Mouse (Mus musculus): Measurements from ENCODE around the gene Pgpep1l. TPM values are rescaled to one million over a fixed set of nuclear protein-coding genes. Genes with fewer than 3 reads are reported as not detected.

The Pgpep1l gene
- polyA plus RNA-seq, 1 experiment from 2014 or later = not detected

GRCm38 (mm10) chr7:68199609-68200008 lies 64.4 kb downstream of the Pgpep1l start:
- WGBS = 98% methylated on average over 7 of the region's 7 CpGs
- peaks cover 14% of the 10 kb centered on the region for H3K36me3 ChIP-seq (ENCODE audit: control insufficient read depth, insufficient read depth, low read length)
- no peaks in the 10 kb centered on the region for H3K27me3 ChIP-seq (ENCODE audit: control insufficient read depth, insufficient read depth, low read depth, low read length)
- H3K9ac ChIP-seq (ENCODE audit: low read depth, low read length) = no peak overlapping the region
- H3K27ac ChIP-seq (ENCODE audit: low read length) = no peak overlapping the region
- ATAC-seq = no peak
- H3K4me3 ChIP-seq (ENCODE audit: low read depth, low read length) = no peak overlapping the region
- no peaks in the 10 kb centered on the region for H3K9me3 ChIP-seq (replicated peaks; ENCODE audit: control insufficient read depth, low read length, poor library complexity, severe bottlenecking)
- no peaks in the 10 kb centered on the region for H3K4me1 ChIP-seq (ENCODE audit: control insufficient read depth, insufficient read depth, low read length)
- H3K4me2 ChIP-seq (ENCODE audit: low read length) = no peak overlapping the region

DNA sequence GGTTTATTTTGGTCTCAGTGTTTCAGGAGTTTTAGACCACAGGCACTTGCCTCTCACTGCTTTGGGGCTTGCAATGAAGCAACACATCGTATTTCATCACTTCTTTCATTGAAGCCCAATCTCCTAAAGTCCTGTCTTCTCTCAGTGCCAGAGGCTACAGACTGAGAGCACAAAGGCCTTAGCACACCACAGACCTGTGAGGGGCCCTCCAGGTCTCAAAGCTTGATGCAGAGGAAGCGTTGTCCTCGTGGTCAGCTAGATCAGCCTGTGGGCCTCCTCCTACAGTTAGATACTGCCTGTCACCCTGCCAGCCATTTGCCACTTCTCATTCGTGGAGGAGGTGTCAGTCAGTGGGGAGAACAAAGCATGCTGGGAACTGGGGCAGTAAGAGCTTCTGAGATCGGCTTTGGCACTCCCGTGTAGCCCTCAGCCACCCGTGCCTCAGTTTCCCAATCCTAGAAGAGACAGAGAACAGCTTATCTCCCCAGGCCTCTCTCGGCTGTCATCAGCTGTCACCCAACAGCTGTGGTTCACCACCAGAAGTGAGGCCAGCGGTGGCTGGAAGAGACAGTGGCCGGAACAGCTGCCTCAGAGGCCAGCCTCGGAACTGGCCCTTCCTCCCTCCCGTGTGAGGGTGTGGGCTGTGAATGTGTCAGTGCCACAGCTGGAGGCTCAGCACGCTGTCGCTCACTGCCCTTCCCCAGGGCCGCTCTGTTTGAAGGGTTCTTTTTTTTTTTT lies 69.9 kb downstream of the Pgpep1l start:
- no peak overlapping the region for H3K27ac ChIP-seq (ENCODE audit: low read length)
- ATAC-seq = no peak

DNA sequence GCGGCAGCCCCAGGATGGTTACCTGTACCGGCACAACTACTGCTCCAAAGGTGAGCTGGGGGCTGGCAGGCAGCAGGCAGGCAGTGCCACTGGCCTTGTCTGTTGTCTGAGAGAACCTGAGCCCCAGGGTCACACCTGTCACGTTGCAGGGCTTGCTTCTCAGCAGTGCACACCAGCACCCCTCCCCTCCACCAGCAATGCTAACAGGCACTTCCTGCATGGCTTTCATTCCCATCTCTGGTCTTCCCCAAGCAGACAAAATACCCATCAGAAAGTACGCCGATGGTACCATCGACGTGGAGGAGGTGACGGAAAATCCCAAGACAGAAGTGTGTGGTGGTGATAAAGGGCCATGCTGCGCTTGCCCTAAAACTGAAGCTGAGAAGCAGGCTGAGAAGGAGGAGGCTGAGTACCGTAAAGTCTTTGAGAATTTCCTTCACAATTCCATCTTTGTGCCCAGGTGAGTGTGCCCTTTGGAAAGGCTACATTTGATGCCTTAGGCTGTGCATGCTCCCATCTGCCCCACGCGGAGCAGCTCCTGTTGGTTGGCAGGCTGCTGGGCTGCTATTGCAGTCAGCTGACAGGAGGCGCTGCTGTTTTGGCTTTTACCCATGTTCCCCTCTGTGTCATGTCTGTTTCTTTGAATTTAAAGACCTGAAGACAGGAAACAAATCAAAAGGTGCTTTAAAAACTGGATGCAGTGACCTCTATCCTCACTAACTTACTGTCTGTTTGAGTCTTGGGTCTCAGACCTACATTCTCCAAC lies 74.2 kb downstream of the Pgpep1l start:
- ATAC-seq = no peak

More for the DNA sequence above, 69.9 kb downstream of the Pgpep1l start:
- Histone ChIP-seq H3K4me3 (ENCODE audit: low read depth, low read length) (no peak overlapping the region), H3K27me3 (ENCODE audit: control insufficient read depth, insufficient read depth, low read depth, low read length) (no peaks in the 10 kb centered on the region), H3K36me3 (ENCODE audit: control insufficient read depth, insufficient read depth, low read length) (peaks cover 37% of the 10 kb centered on the region), H3K4me1 (ENCODE audit: control insufficient read depth, insufficient read depth, low read length) (no peaks in the 10 kb centered on the region), H3K4me2 (ENCODE audit: low read length) (no peak overlapping the region), H3K9ac (ENCODE audit: low read depth, low read length) (no peak overlapping the region), H3K9me3 (replicated peaks; ENCODE audit: control insufficient read depth, low read length, poor library complexity, severe bottlenecking) (no peaks in the 10 kb centered on the region)
- 89% methylated on average over 15 of the region's 15 CpGs for whole genome bisulfite sequencing

DNA sequence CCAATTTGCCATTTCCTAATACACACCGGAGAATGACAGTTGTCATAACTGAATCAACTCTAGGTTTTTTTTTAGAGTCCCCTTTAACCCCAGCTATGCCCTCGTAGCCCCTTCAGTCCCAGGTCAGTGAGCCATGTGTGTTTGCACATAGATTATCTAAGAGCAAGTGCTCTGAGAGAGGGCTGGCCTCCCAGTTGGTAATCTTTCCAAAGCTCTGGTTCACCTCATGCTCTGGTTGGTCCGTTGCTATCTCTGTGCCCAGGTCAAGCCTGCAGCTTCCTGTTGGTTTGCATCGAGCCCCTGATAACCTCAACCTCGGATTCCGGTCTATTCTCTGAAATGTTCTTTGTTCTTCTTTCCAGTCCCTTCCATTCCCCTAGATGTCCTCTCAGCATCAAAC lies 74.8 kb downstream of the Pgpep1l start:
- Histone ChIP-seq H3K9ac (ENCODE audit: low read depth, low read length) (no peak overlapping the region), H3K4me2 (ENCODE audit: low read length) (no peak overlapping the region), H3K27ac (ENCODE audit: low read length) (no peak overlapping the region), H3K4me3 (ENCODE audit: low read depth, low read length) (no peak overlapping the region), H3K9me3 (replicated peaks; ENCODE audit: control insufficient read depth, low read length, poor library complexity, severe bottlenecking) (no peaks in the 10 kb centered on the region), H3K36me3 (ENCODE audit: control insufficient read depth, insufficient read depth, low read length) (peaks cover 40% of the 10 kb centered on the region), H3K4me1 (ENCODE audit: control insufficient read depth, insufficient read depth, low read length) (no peaks in the 10 kb centered on the region), H3K27me3 (ENCODE audit: control insufficient read depth, insufficient read depth, low read depth, low read length) (no peaks in the 10 kb centered on the region)
- 82% methylated on average over 6 of the region's 6 CpGs for WGBS
- ATAC-seq = no peak

More for the DNA sequence above, 74.2 kb downstream of the Pgpep1l start:
- Histone ChIP-seq H3K4me3 (ENCODE audit: low read depth, low read length) (no peak overlapping the region), H3K36me3 (ENCODE audit: control insufficient read depth, insufficient read depth, low read length) (peaks cover 40% of the 10 kb centered on the region), H3K27ac (ENCODE audit: low read length) (no peak overlapping the region), H3K27me3 (ENCODE audit: control insufficient read depth, insufficient read depth, low read depth, low read length) (no peaks in the 10 kb centered on the region), H3K9ac (ENCODE audit: low read depth, low read length) (no peak overlapping the region), H3K4me1 (ENCODE audit: control insufficient read depth, insufficient read depth, low read length) (no peaks in the 10 kb centered on the region), H3K9me3 (replicated peaks; ENCODE audit: control insufficient read depth, low read length, poor library complexity, severe bottlenecking) (no peaks in the 10 kb centered on the region), H3K4me2 (ENCODE audit: low read length) (no peak overlapping the region)
- 97% methylated on average over 13 of the region's 13 CpGs for WGBS

Other genes with a start within 250 kb of the Pgpep1l start
- 0.16 TPM in 1 of 2 replicates, not detected in the other for gene Fam169b, start 9.6 kb upstream of the Pgpep1l start, polyA plus RNA-seq (2015; fragmentation: Nextera tagmentation; extraction: Ambion mirVana)

Measured in midbrain, embryonic 16.5 days (tissue).